Mouse (Mus musculus) spleen, postnatal 10 days (tissue): ENCODE data around the gene Spryd7.
A peak's percentile ranks its signal among the peaks of the same experiment; 100 is the strongest.
"Not testable (repeated sequence)": the region's sequence is repeated elsewhere in the genome, so short reads cannot be mapped to it uniquely, and the experiment has no call there.

Experiments used
- DNase-seq, 2 experiments: peaks; one replicate each; pipeline ENCODE4 v3.0.0; 2021 to 2022; ENCODE audit warnings: low spot score in 2 of 2

The Spryd7 gene

DNA sequence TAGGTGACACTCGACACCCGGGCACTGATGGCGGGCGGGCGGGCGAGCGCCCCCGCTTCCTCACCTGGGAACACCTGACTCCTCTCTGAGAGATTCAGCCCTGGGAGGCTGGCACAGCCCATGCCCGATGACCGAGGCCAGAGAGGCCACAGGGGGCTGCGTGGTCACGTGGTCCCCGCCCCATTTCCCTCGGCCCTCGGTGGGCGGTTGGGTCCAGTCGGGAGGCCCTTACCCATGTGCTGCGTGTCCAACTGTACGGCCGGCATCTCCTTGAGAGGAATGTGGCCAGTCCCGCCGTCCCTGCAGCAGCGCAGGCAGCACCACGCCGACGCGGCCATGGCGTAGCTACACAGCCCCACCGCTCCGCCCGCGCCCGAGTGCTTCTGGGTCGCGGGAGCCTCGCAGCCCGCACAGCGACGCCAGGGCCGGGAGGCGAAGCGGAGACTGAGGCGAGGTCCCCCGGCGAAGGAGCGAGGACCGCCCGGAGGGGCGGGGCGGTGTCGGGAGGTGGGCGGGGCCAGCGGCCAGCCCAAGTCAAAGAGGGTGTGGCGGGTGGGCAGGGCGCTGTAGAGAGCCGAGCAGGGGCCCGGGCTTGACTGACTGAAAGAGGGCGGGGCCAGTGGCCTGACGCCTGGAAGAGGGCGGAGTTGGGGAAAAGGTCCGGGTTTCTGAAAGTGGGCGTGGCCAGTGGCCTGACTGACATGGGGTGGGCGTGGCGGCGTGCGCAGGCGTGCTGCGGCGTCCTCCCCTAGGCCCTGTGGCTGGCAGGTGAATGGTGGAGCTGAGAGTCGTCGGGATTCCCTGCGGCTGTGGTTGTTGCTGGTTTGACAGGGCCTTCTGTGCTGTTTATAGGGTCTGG, at the start of gene Spryd7:
Spryd7 (minus strand) TSS at position 598 of the 859 bp plus-strand sequence.
- peak; percentile 95 to 98 for DNase-seq

DNA sequence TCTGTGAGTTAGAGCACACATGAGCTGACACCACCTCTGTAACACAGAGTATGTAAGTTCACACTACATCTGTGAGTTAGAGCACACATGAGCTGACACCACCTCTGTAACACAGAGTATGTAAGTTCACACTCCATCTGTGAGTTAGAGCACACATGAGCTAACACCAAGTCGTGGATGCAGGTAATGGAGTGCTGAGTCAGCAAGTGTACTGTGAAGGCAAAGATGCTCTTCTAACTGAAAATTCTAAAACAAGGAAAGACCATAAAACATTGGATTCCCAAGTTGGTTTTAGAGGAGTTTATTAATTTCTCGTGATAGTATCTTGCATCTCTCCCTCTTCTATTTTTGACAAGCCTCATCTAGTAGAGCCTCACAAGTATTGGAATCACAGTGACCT, 49.4 kb upstream of the Spryd7 start:
- DNase-seq = not testable (repeated sequence)

DNA sequence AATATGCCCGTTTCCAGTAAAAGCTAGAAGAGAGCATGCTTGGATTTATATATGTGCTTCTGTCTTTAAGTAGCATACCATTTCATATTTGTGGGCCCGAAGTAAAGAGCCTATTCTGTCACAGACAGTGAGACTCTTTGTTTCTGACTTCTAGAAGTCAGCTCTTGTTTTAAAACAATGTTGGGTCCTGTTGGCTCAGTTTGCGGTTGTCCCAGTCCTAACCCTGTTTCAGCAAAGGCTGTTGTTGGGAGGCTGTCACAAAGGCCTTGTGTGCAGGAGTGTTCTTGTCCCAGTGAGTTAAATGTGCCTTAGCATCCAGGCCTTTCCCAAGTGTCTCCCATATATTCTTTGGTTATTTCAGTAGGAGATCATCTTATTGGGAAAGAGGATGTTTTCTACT, 47.4 kb upstream of the Spryd7 start:
- DNase-seq = no peak

DNA sequence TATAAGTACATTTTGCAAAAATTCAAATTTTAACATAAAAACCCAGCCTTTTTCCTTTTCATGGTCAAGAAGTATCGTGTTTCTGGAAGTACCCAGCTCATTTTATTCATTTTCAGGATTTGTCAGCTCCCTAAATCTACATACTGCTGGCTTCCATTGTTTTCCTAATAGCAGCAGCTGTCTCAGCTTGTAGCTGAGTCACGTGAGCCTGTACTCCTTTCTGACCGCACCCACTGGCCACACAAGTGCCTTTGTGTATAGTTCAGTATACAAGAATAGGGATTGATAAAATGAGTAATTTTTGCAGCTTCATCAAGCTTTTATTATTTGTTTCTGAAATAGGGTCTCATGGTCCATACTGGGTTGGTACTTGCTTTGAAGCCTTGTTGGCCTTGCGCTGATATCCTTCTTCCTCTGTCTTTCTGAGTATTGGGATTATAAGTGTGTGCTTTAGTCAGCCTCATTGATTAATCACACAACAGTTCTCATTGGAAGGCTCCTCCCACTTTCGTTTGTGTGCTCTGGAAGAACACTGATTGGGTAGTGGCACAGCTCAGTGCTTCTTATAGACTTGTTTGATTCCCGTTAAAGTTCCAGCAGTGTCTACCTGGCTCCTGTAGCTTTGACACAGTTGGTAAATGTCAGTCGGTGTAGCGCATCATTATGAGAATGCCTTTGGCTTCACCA, 46.5 kb upstream of the Spryd7 start:
- no peak for DNase-seq

DNA sequence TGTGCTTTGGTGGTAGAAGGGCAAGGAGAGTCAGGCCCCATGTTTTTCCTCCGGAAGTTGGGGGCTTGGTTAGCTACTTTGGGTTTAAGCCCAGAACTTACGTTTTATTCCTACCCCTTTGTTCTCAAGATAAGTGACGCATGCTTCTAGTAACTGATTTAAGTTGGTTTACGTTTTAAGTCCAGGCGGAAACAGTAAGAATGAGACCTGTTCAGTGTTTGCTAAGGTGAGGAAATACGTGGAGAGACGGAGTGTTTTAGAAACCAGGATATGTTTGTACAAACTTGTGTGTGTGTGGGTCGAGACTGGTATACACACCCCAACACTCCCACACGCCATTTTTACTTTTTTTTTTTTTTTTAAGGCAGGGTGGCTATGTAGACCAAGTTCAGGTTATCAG, 44.7 kb upstream of the Spryd7 start:
- DNase-seq = no peak

DNA sequence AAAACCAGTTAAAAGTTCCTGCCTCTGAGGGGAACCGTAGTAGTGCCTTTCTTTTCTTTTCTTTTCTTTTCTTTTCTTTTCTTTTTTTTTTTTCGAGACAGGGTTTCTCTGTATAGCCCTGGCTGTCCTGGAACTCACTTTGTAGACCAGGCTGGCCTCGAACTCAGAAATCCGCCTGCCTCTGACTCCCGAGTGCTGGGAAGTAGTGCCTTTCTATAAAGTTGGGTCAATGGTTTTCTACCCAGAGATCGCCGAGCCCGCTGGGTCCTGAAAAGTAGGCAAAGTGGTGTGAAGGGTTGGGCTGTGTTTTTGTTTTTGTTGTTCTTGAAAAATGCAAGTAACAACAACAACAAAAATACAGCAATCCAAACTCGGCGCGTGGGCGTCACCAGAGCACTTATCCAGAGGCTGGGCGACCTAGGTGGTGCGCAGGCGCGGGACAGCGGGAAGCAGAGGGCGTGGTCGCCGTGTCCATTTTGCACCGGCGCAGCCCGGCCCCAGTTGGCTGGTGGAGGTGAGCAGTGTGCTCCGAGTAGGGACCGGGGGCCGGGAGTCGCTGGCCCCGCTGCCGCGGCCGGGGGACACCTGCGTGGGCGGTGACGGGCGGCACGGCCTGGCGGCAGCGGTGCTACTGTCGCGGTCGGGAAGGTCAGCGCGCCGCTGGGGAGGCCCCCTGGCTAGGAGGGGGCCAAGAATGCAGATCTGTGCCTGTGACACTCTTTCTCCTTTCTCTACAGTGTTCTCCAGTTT, 42.5 kb upstream of the Spryd7 start:
- DNase-seq = peak; percentile 88 to 95

DNA sequence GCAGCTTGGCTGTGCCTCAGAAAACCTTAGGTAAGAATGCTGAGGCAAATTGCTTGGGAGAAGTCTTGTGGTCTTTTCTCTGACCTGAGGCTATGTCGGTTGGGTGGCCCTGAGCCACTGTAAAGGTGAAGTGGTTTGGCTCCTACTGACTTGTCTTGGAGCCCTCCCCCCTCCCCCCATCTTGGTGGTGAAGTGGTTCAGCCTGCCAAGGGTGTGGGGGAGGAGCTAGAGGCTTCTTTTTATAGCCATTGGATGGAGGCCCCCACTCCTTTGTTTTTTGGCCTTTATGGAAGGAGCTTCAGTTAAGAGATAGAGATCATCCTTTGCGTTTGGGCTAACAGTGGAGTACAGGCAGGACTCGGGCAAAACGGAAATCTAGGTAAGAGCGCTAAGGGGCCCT, 41.3 kb upstream of the Spryd7 start, which contains the start of gene Trim13:
Trim13 (plus strand) TSS at position 280 of the 400 bp plus-strand sequence.
- no peak for DNase-seq

DNA sequence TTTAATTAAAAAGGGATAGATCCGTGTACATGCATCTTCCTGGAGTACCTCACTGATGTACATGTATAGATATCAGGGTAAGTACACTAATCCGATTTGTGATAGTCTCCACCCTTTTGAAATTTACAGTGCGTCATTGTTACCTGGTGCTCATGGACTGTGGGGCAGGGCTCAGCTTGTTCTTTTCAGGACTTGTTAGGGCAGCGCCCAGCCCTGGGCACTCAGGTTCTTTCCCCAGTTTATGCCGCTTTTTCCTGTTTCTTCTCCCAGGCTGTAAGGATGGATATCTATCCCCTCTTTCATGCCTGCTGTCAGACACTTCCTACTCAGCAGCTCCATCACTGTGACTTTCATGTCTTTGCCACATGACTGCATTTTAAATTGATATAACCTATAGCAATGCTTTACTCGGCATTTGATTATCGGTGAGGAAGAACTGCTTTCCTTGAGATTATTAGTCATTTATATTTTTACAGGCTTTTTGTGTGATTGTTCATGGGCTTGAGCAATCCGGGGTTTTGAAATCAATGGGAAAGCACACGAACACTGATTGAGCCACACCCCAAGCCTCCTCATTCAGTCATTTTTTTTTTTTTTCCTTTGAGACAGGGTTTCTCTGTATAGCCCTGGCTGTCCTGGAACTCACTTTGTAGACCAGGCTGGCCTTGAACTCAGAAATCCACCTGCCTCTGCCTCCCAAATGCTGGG, 40.2 kb upstream of the Spryd7 start:
- DNase-seq = no peak

DNA sequence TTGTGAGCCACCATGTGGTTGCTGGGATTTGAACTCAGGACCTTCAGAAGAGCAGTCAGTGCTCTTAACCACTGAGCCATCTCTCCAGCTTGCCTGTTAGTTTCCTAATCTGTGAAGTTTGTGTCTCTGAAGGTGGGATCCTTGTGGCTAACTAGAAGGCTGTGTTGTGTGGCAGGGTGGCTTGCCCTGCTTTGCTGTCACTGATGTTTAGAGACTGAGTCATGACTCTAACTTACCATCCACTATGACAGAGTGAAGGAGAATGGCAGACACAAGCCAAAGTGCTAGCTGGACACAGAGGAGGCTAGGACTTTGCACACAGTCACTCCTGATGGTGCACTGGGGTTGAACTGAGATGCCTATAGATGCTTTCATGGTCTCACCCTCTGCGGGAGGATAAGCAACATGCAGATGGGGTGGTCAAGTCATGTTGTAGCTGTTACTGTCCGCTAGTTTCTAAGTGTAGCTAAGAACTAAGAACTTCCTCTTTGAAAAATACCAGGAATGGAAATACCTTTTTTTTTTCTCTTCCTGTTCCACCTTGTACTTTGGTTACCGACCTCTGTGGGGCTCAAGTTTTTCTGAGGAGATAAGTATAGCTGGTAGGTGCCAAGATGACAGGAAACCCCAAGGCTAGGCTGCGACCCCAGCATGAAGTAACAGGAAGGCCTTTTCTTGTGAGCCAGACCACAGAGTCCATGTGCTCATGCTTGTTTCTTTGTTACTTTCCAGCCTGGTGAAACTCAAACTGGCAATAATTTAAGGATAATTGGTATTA, 32.8 kb upstream of the Spryd7 start:
- DNase-seq = no peak

DNA sequence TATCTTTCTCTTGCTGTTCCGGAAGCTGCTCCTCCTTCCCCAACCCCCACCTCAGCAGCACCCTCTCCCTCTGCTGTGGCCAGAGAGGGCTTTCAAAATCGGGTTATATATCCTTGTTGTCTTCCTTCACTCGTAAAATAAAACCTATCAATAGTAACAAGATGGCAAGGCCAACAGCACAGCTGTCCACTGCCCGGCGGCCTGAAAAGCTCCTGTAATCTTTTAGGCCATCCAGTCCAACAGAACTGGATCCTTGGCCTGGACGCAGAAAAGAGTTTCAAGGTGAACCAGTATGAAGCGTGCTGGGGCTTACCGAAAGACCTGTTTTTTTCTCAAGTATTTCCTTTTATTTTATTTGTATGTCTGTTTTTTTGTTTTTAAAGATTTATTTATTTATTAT, 19.3 kb upstream of the Spryd7 start:
- DNase-seq = no peak

DNA sequence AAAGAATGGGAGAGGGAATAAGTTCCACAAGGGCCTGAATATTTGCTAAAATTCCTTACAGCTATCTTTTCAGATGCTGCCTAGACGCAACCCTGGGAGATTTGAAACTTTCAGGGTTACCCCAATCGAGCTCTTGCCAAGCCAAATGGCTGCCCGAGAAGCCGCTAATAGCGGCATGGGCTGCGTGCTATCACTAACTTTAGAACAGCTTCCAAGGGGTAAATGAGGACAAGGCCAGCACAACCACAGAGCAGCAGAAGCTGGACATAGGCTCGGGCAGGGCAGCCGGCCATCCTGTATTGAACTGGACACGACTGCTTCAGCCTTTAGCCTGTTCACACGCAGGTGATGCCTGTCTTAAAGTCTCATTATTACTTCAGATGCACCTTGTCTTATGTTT, 18.4 kb upstream of the Spryd7 start:
- DNase-seq = no peak

DNA sequence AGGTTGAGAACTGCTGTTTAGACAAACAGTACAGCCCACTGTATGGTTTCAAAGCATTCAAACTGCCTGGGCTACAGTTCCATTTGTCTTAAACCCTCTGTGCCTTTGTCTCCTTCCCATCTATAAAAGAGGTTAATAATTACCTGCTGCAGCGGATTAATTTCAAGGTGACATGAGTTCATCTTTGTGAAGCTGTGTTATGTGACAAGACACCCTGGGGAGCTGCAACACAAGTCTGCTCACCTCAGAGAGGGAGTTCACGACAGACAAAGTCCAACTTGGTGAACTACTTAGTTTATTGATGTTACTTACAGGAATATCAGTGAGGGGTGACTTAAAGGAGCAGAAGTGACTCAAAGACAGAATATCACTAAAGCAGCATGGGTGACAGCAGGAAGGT, 15.4 kb upstream of the Spryd7 start:
- DNase-seq = no peak

DNA sequence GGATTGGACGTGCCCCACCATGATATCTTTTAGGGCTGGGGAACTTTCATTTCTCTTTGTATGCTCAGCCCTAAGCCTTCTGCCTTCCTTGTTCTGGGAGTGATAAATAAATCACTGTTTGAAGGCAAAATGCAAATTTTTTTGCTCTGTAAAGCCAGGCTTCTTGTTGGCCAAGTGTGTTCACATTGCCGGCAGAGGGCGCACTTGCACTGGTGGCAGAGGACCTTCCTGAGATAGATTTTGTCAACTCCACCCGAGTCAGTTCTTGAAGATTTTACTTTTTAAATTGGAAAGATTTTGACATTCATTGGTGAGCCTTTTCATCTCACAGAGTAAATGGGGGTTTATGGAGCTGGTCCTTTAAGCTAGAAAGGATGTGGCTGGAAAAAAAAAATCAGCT, 14.7 kb upstream of the Spryd7 start:
- DNase-seq = peak; percentile 75 to 94

DNA sequence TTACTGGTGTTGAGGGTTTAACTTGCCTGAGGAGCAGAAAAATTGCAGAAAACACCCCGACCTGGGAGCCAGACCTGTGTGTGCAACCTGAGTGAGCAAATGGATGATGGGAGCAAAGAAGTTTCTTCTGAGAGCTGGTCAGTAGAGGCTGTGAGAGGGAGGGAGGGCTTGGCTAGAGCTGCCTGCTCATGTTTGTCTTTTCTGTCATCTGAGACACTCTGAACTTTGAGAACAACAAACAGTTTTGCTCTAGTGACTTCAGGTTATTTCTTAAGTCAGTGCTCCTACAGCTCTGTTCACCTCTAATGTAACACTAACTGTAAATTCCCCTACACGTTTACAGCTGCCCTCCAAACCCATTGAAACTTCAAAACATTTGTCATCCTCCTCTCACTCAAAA, 12.7 kb upstream of the Spryd7 start:
- no peak for DNase-seq

DNA sequence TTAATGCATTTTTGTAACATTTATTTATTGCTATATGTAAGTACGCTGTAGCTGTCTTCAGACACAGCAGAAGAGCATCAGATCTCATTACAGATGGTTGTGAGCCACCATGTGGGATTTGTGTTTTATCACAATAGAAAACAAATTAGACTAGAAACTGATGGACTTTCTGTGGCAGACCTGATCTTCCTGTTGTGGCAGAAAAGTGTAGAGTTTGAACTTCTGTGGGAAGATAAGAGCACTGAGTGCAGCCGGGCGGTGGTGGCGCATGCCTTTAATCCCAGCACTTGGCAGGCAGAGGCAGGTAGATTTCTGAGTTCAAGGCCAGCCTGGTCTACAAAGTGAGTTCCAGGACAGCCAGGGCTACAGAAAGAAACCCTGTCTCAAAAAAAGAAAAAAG, 9.5 kb upstream of the Spryd7 start:
- DNase-seq = not testable (repeated sequence)

DNA sequence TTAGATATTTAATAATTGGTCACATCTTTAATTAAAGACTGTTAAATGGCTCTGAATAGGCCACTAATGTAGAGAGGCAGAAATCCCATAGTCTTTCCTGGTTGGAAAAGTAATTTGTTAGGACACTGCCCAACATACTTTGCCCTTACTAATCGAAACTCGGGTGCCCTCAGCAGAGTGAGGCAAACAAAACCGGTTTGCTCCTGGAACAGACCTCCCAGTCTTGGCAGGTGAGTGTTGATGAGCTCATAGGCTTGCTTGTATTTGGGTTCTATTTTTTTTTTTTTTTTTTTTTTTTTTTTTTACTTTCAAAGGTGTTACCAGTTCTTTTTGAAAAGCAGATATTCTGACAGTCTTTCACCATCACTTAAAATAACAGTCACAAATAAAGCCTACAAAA, 3.2 kb upstream of the Spryd7 start:
- no peak for DNase-seq

DNA sequence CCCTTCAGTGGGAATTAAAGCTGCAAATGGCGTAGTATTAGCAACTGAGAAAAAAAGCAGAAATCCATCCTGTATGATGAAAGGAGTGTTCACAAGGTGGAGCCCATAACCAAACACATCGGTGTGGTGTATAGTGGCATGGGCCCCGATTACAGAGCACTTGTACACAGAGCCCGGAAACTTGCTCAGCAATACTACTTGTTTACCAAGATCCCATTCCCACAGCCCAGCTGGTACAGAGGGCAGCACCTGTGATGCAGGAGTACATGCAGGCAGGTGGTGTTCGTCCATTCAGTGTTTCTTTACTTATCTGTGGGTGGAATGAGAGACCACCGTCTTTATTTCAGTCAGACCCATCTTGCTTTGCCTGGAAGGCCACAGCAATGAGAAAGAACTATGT, 2.2 kb upstream of the Spryd7 start:
- no peak for DNase-seq

DNA sequence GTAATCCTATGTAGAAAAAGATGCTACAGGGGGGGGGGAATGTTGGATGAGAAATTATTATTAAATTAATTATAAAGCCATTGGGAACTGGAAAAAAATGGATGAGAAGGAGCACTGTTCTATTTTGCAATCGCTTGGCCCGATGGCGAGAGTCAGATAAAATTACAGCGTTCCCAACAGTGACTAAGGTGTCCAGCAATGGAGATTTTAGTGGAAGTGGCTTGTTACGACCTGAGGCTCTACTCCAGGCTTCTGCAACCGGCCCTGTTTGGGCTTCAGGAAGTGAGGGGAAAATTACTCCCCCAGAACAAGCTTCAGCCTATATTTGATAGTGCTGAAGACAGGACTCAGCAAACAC, 776 bp downstream of the Spryd7 start:
- DNase-seq = no peak

DNA sequence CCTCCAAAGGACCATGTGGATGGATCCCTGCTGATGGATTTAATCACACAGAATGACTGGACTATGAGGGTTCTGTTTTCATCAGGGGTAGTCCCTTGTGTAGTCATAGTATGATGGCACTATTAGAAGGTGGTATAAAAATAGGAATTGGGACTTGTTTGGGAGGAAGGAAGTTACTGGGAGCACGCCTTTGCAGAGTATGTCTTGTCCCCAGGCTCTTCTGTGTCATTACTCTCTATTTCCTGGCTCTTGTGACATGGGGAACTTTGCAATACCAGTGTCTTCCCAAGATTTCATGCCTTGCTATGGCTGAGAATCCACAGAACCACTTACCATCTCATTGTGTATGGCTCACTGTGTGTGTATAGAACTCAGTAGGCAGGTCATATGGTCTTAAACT, 8.1 kb downstream of the Spryd7 start:
- DNase-seq = no peak

DNA sequence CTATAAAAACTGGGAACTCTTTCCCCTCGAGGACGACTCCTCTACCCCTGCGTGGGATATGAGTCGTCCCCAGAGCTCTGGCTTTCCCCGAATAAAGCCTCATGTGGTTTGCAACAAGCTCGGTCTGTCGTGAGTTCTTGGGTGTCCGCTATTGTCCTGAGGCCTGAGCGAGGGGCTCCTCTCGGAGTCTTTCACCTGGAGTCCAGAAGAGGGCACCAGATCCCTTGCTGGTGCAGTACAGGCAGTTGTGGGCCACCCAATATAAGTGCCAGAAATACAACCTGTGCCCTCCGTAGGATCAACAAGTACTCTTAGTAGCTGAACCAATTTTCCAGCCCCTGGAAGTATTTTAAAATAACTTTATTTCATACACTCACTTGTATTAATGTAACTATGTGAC, 18.9 kb downstream of the Spryd7 start:
- DNase-seq = not testable (repeated sequence)

DNA sequence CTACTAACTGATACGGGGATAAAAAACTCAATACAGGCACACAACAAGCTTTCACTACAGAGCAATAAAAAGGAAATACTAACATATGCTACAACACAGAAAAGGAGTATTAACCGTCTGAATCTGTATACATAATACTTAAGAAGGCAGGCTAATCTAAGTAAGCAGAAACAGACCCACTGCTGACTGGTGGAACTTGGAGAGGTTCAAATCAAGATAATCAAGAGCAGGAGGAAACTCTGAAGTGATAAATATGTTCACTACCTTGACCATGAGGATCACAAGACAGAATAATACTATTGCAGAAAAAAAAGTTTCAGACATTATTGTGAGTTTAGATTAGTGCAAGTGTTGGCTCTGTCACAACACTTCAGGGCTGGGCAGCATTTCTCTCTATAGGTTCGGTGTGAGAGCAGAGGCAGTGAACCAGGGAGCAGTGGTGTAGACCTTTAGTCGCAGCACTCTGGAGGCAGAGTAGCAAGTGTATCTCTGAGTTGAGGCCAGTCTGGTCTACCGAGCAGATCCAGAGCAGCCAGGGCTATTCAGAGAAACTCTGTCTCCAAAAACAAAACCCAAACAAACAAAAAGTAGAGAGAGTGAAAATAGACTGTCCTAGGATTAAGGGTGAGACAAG, 19.9 kb downstream of the Spryd7 start:
- no peak for DNase-seq
